In genomic region chr9:42432155-42432554, GRCm38 (mm10) we compare ENCODE assay signal across 14 mouse cellular contexts. TPM values are rescaled to one million over a fixed set of nuclear protein-coding genes. Genes with fewer than 3 reads are reported as not detected.
DNase-seq lines count a peak whose midpoint lies in the region; ATAC-seq lines count a peak whose summit lies in the region.
"Had no signal": no experiment of that assay in that cellular context is flagged by ENCODE, and none has a peak within 500 bp of the region (broad histone marks: within the 10 kb centered on the region; RNA-seq: fewer than 3 reads in every experiment).

No protein-coding gene starts in this region.

- WGBS in kidney, embryonic 14.5 days: 95% methylated on average over 2 of the region's 2 CpGs
- 91% methylated on average over 2 of the region's 2 CpGs for WGBS in heart, embryonic 10.5 days

- H3K9ac ChIP-seq in kidney, embryonic 14.5 days (ENCODE audit: low read depth, low read length): no peak overlapping the region
- H3K9ac ChIP-seq: embryonic facial prominence, embryonic 15.5 days; forebrain, embryonic 15.5 days; midbrain, embryonic 13.5 days; neural tube, embryonic 13.5 days had no signal

- peaks cover 38% of the 10 kb centered on the region for H3K36me3 ChIP-seq in kidney, embryonic 14.5 days (ENCODE audit: control insufficient read depth, insufficient read depth, low read length)
- H3K36me3 ChIP-seq in heart, embryonic 10.5 days: peaks cover 29% of the 10 kb centered on the region

- no peaks in the 10 kb centered on the region for H3K9me3 ChIP-seq in kidney, embryonic 14.5 days (ENCODE audit: control insufficient read depth, low read length)
- H3K9me3 ChIP-seq in heart, embryonic 10.5 days: no peaks in the 10 kb centered on the region
- H3K9me3 ChIP-seq: embryonic facial prominence, embryonic 15.5 days; forebrain, embryonic 15.5 days; midbrain, embryonic 13.5 days; neural tube, embryonic 13.5 days had no signal

- H3K4me2 ChIP-seq in kidney, embryonic 14.5 days (replicated peaks; ENCODE audit: low read depth, low read length): no peak overlapping the region
- H3K4me2 ChIP-seq: embryonic facial prominence, embryonic 15.5 days; forebrain, embryonic 15.5 days; midbrain, embryonic 13.5 days; neural tube, embryonic 13.5 days had no signal

- no peaks in the 10 kb centered on the region for H3K4me1 ChIP-seq in kidney, embryonic 14.5 days (ENCODE audit: control insufficient read depth, insufficient read depth, low read length)
- peaks cover 12% of the 10 kb centered on the region; the same call in 1 of the 2 replicates for H3K4me1 ChIP-seq in heart, embryonic 10.5 days
- H3K4me1 ChIP-seq: embryonic facial prominence, embryonic 15.5 days; forebrain, embryonic 15.5 days had no signal

- peak; percentile 23 for DNase-seq in kidney, postnatal 14 days
- peak; percentile 49 for DNase-seq in thymus, postnatal 14 days
- DNase-seq in thymus, adult 18-20 months: no peak
- DNase-seq in induced T-regulatory cell, adult 2 months (ENCODE audit: low read depth): peak; percentile 18
- DNase-seq in urinary bladder, adult 18-20 months (ENCODE audit: low spot score in 2 of 2): no peak
- DNase-seq in heart, embryonic 10.5 days (ENCODE audit: low spot score): no peak
- DNase-seq: gastrocnemius, postnatal 25 days; retina, postnatal 1 day had no signal

- no peak for ATAC-seq in kidney, embryonic 14.5 days (ENCODE audit: low FRiP score, low TSS enrichment)
- ATAC-seq: forebrain, embryonic 15.5 days; inflammation-experienced regulatory T-cells, adult 6 months; midbrain, embryonic 13.5 days had no signal

- H3K27me3 ChIP-seq in kidney, embryonic 14.5 days (ENCODE audit: control insufficient read depth, insufficient read depth, low read length): no peaks in the 10 kb centered on the region
- no peaks in the 10 kb centered on the region for H3K27me3 ChIP-seq in heart, embryonic 10.5 days (ENCODE audit: insufficient read depth, poor library complexity, severe bottlenecking)
- H3K27me3 ChIP-seq: embryonic facial prominence, embryonic 15.5 days; forebrain, embryonic 15.5 days; midbrain, embryonic 13.5 days; neural tube, embryonic 13.5 days had no signal

- no peak overlapping the region for H3K4me3 ChIP-seq in kidney, embryonic 14.5 days (ENCODE audit: low read length)
- no peak overlapping the region for H3K4me3 ChIP-seq in heart, embryonic 10.5 days
- H3K4me3 ChIP-seq: embryonic facial prominence, embryonic 15.5 days; forebrain, embryonic 15.5 days; midbrain, embryonic 13.5 days; neural tube, embryonic 13.5 days had no signal

- no peak overlapping the region for H3K27ac ChIP-seq in kidney, embryonic 14.5 days (ENCODE audit: low read depth, low read length)
- H3K27ac ChIP-seq in heart, embryonic 10.5 days: no peak overlapping the region
- H3K27ac ChIP-seq: embryonic facial prominence, embryonic 15.5 days; forebrain, embryonic 15.5 days; midbrain, embryonic 13.5 days; neural tube, embryonic 13.5 days had no signal

RNA-seq across cellular contexts. Expression of gene Tecta, which starts 32.4 kb away (rescaled TPM):
- polyA plus RNA-seq in kidney, embryonic 14.5 days (2014; fragmentation: Nextera tagmentation; extraction: Ambion mirVana): 0.24 and 0.43 TPM in 2 replicates
- polyA plus RNA-seq in heart, embryonic 10.5 days (2016; fragmentation: Nextera tagmentation; extraction: Ambion mirVana): 0.06 and 0.18 TPM in 2 replicates
- polyA plus RNA-seq: inflammation-experienced regulatory T-cells, adult 6 months had no signal

Comparison
In these comparisons a context has a peak if more than half of its experiments do, and no peak if none do; other contexts are left out.
1. DNase-seq: peak in kidney, postnatal 14 days (single experiment), thymus, postnatal 14 days (single experiment) and induced T-regulatory cell, adult 2 months (single experiment); none in thymus, adult 18-20 months (0 of 2), urinary bladder, adult 18-20 months (0 of 2) and heart, embryonic 10.5 days (single experiment).